Mouse (Mus musculus) hindbrain, embryonic 15.5 days (tissue): ENCODE measurements around the gene Chn1. TPM values are rescaled to one million over a fixed set of nuclear protein-coding genes. Genes with fewer than 3 reads are reported as not detected.
A peak's percentile ranks its signal among the peaks of the same experiment; 100 is the strongest.

Source experiments
- ATAC-seq: fragments of 200-750 bp; cut with Nextera tagmentation; 2 replicates; pipeline ENCODE4 v1.8.0; 2017; ENCODE audit warnings: low read depth, moderate number of reproducible peaks, moderate TSS enrichment; ENCODE audit not compliant: low FRiP score
- H3K27ac ChIP-seq: fragments of 300-500 bp; sonication (generic); replicated peaks from 2 replicates; pipeline ENCODE4 v1.5.1; 2015; ENCODE audit warnings: mild to moderate bottlenecking, inconsistent platforms
- H3K27me3 ChIP-seq: fragments of 300-500 bp; sonication (generic); 2 replicates; pipeline ENCODE4 v1.6.1; 2015; ENCODE audit warnings: control low read depth, inconsistent platforms
- H3K36me3 ChIP-seq: fragments of 300-500 bp; sonication (generic); 2 replicates; pipeline ENCODE4 v1.6.1; 2015; ENCODE audit warnings: control low read depth, inconsistent platforms
- H3K4me1 ChIP-seq: fragments of 300-500 bp; sonication (generic); replicated peaks from 2 replicates; pipeline ENCODE4 v1.6.1; 2015; ENCODE audit warnings: control low read depth, inconsistent platforms
- H3K4me2 ChIP-seq: fragments of 300-500 bp; sonication (generic); 2 replicates; pipeline ENCODE4 v1.6.1; 2015; ENCODE audit warnings: moderate library complexity, mild to moderate bottlenecking, inconsistent platforms
- H3K4me3 ChIP-seq: fragments of 300-500 bp; sonication (generic); 2 replicates; pipeline ENCODE4 v1.5.1; 2015; ENCODE audit warnings: mild to moderate bottlenecking, inconsistent platforms
- H3K9ac ChIP-seq: fragments of 300-500 bp; sonication (generic); 2 replicates; pipeline ENCODE4 v1.6.1; 2015; ENCODE audit warnings: inconsistent platforms
- H3K9me3 ChIP-seq: fragments of 300-500 bp; sonication (generic); 2 replicates; pipeline ENCODE4 v1.6.1; 2016; ENCODE audit warnings: control low read depth, inconsistent platforms
- WGBS: fragments of 180-500 bp; shearing (Covaris S2); methylation state at CpG from one replicate; pipeline ENCODE4 v1.1.7; 2015; 5-methylcytosine and 5-hydroxymethylcytosine counted together
- polyA plus RNA-seq: library from polyadenylated mRNA; unstranded; fragments of >200 nt; fragmentation: Nextera tagmentation; extraction: Ambion mirVana; gene quantifications from 2 replicates; pipeline ENCODE4 v1.2.1, GENCODE M21; 2015

The Chn1 gene
- polyA plus RNA-seq, 1 experiment from 2014 or later, result 97.5 TPM

DNA sequence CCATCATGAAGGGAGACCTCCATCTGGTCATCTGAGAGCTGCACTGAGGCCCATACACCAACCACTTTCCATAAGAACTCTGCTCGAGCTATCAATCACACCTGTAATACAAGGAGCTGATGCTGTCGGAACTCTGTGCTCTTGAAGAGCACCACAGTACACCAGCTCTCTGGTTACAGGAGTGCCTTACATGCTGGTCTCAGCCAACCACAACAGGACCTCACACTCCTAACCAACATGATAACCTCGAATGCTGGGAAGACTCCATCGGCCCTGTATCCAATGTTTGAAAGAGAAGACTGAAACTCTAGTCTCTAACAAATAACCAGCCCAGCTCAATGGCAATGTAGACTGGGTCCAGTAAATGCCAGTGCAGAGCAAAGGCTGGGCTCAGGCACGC, 159.7 kb downstream of the Chn1 start:
- Histone ChIP-seq H3K9me3 (no peaks in the 10 kb centered on the region), H3K27ac (no peak overlapping the region), H3K27me3 (no peaks in the 10 kb centered on the region), H3K9ac (no peak overlapping the region), H3K4me2 (no peak overlapping the region), H3K4me1 (no peaks in the 10 kb centered on the region), H3K36me3 (peaks cover 3% of the 10 kb centered on the region; the same call in 1 of the 2 replicates), H3K4me3 (no peak overlapping the region)
- ATAC-seq, result no peak
- 95% methylated on average over 5 of the region's 5 CpGs for WGBS

GRCm38 (mm10) chr2:73614303-73614702, 160.8 kb downstream of the Chn1 start:
- H3K4me3 ChIP-seq, result no peak overlapping the region
- H3K36me3 ChIP-seq, result peaks cover 3% of the 10 kb centered on the region; the same call in 1 of the 2 replicates
- no peak overlapping the region for H3K9ac ChIP-seq
- WGBS, result 97% methylated on average over 8 of the region's 8 CpGs
- no peaks in the 10 kb centered on the region for H3K4me1 ChIP-seq
- no peak overlapping the region for H3K4me2 ChIP-seq
- no peaks in the 10 kb centered on the region for H3K27me3 ChIP-seq
- H3K9me3 ChIP-seq, result no peaks in the 10 kb centered on the region
- ATAC-seq, result no peak
- H3K27ac ChIP-seq, result no peak overlapping the region

- Histone ChIP-seq H3K36me3 (peaks cover 3% of the 10 kb centered on the region; the same call in 1 of the 2 replicates), H3K9ac (no peak overlapping the region), H3K4me2 (no peak overlapping the region), H3K27me3 (no peaks in the 10 kb centered on the region), H3K9me3 (no peaks in the 10 kb centered on the region), H3K27ac (no peak overlapping the region), H3K4me1 (no peaks in the 10 kb centered on the region), H3K4me3 (no peak overlapping the region)
- 94% methylated on average over 7 of the region's 7 CpGs for WGBS
- ATAC-seq, result no peak
These were observed 162.2 kb downstream of the Chn1 start for GRCm38 (mm10) chr2:73612941-73613340.

DNA sequence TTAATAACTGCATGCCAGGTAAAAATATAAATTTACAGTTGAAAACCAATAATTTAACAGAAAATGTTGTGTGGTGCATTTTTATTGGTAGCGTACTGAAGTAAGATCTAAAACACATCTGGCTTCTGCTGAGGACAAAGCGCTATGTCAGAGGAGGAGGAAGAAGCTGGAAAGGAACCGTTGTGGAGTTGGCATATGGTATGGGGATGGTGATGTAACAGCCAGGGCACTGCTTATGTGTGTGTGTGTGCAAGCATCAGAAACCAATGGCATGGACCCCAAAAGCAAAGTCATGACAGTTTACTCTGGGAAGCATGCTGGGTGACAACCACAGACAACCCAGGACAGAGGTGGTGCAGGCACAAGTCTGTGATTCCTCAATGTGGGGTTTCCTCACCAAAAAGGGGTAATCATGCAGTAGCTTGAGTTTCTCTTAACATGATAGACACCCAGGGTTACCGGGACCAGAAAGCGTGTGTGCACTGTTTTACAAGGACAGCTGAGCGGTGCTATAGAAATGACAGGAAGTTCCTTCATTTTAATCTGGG, 162.7 kb downstream of the Chn1 start:
- WGBS, result 96% methylated on average over 6 of the region's 6 CpGs
- no peak for ATAC-seq
- peaks cover 3% of the 10 kb centered on the region; the same call in 1 of the 2 replicates for H3K36me3 ChIP-seq
- no peak overlapping the region for H3K9ac ChIP-seq
- no peak overlapping the region for H3K4me3 ChIP-seq
- H3K27me3 ChIP-seq, result no peaks in the 10 kb centered on the region
- no peaks in the 10 kb centered on the region for H3K4me1 ChIP-seq
- H3K9me3 ChIP-seq, result no peaks in the 10 kb centered on the region
- H3K27ac ChIP-seq, result no peak overlapping the region
- H3K4me2 ChIP-seq, result no peak overlapping the region

DNA sequence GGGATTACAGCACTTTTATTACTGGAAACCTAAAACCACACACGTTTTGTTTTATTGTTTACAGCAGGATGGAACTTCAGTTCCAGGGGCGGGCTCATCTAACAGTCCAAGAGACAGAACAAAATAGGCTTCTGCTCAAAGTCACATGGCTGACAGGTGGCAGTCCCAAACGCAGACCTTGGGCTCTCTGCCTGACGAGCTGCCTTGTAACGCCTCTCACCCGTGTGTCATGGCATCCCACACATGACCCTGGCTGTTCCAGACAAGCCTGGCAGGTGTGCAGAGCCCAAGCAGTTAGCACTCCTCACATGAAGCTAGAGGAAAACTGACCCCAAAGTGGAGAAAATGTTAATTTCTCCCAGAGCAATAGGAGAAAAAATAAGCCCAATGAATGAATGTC, 163.3 kb downstream of the Chn1 start:
- H3K36me3 ChIP-seq, result peaks cover 3% of the 10 kb centered on the region; the same call in 1 of the 2 replicates
- H3K27me3 ChIP-seq, result no peaks in the 10 kb centered on the region
- 86% methylated on average over 6 of the region's 6 CpGs for WGBS
- no peak for ATAC-seq
- H3K4me2 ChIP-seq, result no peak overlapping the region
- no peaks in the 10 kb centered on the region for H3K9me3 ChIP-seq
- H3K4me3 ChIP-seq, result no peak overlapping the region
- no peak overlapping the region for H3K9ac ChIP-seq
- no peak overlapping the region for H3K27ac ChIP-seq
- H3K4me1 ChIP-seq, result no peaks in the 10 kb centered on the region

- H3K9ac ChIP-seq, result no peak overlapping the region
- H3K27me3 ChIP-seq, result no peaks in the 10 kb centered on the region
- ATAC-seq, result no peak
- no peaks in the 10 kb centered on the region for H3K9me3 ChIP-seq
- H3K4me3 ChIP-seq, result no peak overlapping the region
- peaks cover 3% of the 10 kb centered on the region; the same call in 1 of the 2 replicates for H3K36me3 ChIP-seq
- peaks cover 7% of the 10 kb centered on the region for H3K4me1 ChIP-seq
- 92% methylated on average over 3 of the region's 3 CpGs for WGBS
- H3K27ac ChIP-seq, result no peak overlapping the region
- H3K4me2 ChIP-seq, result no peak overlapping the region
These were observed 165.4 kb downstream of the Chn1 start for GRCm38 (mm10) chr2:73609724-73610210.

- H3K9me3 ChIP-seq, result no peaks in the 10 kb centered on the region
- 81% methylated on average over 5 of the region's 5 CpGs for WGBS
- H3K9ac ChIP-seq, result no peak overlapping the region
- H3K4me1 ChIP-seq, result peaks cover 10% of the 10 kb centered on the region
- H3K27ac ChIP-seq, result no peak overlapping the region
- no peak overlapping the region for H3K4me3 ChIP-seq
- H3K4me2 ChIP-seq, result no peak overlapping the region
- ATAC-seq, result no peak
- H3K27me3 ChIP-seq, result no peaks in the 10 kb centered on the region
- peaks cover 3% of the 10 kb centered on the region; the same call in 1 of the 2 replicates for H3K36me3 ChIP-seq
These were observed 166.0 kb downstream of the Chn1 start for GRCm38 (mm10) chr2:73609067-73609723.

DNA sequence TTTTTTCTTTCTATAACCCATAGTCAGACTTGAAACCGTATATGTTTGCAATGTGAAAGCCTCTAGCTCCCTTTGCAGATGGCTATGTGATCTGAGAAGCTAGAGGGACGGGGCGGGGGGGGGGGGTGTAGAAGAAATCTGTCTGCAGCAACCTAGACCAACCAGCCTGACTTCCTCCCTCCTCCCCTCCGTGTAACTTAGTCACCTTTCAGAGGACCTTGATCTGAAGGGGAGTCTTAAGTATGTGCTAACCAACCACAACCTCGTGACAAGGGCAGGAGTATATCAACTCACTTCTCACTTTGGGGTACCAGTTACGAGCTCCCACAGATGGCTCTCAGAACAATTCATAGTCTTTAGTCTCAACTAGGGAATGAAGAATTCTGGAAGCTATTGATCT, 166.8 kb downstream of the Chn1 start:
- no peak overlapping the region for H3K4me3 ChIP-seq
- WGBS, result 89% methylated on average over 6 of the region's 6 CpGs

DNA sequence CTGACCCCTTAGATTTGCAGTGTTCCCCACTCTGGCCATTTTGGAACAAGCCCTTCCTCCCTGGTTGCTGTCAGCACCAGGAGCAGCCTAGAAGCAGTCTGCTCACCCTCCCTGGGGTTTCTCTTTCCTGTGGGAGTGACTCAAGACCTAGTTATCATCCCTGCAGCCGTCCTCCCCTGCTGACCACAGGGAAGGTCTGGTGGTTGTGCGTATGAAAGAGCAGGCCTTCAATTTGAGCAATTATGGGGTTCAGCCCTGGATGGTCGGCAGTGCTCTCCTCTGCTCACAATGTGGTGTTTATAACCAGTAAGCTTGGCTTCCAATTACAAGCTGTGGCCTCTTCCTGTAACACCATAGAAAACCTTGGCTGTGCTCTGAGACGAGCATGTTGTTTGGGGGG, 167.5 kb downstream of the Chn1 start:
- Histone ChIP-seq H3K4me1 (peaks cover 10% of the 10 kb centered on the region), H3K36me3 (peaks cover 3% of the 10 kb centered on the region; the same call in 1 of the 2 replicates), H3K9me3 (no peaks in the 10 kb centered on the region), H3K4me2 (no peak overlapping the region), H3K27me3 (no peaks in the 10 kb centered on the region), H3K4me3 (no peak overlapping the region), H3K9ac (no peak overlapping the region), H3K27ac (no peak overlapping the region)
- ATAC-seq, result no peak
- WGBS, result 60% methylated on average over 4 of the region's 4 CpGs

More for the DNA sequence above, 166.8 kb downstream of the Chn1 start:
- Histone ChIP-seq H3K36me3 (peaks cover 3% of the 10 kb centered on the region; the same call in 1 of the 2 replicates), H3K4me1 (peaks cover 10% of the 10 kb centered on the region), H3K27me3 (no peaks in the 10 kb centered on the region), H3K27ac (no peak overlapping the region), H3K4me2 (no peak overlapping the region), H3K9ac (no peak overlapping the region), H3K9me3 (no peaks in the 10 kb centered on the region)
- no peak for ATAC-seq

GRCm38 (mm10) chr2:73607146-73607545, 168.0 kb downstream of the Chn1 start:
- no peak overlapping the region for H3K27ac ChIP-seq
- no peaks in the 10 kb centered on the region for H3K27me3 ChIP-seq
- H3K9me3 ChIP-seq, result no peaks in the 10 kb centered on the region
- H3K4me3 ChIP-seq, result no peak overlapping the region
- 72% methylated on average over 2 of the region's 2 CpGs for WGBS
- peaks cover 10% of the 10 kb centered on the region for H3K4me1 ChIP-seq
- H3K9ac ChIP-seq, result no peak overlapping the region
- peaks cover 3% of the 10 kb centered on the region; the same call in 1 of the 2 replicates for H3K36me3 ChIP-seq
- no peak overlapping the region for H3K4me2 ChIP-seq
- no peak for ATAC-seq

GRCm38 (mm10) chr2:73606616-73607015, 168.5 kb downstream of the Chn1 start:
- Histone ChIP-seq H3K4me1 (peaks cover 10% of the 10 kb centered on the region), H3K36me3 (no peaks in the 10 kb centered on the region), H3K27ac (no peak overlapping the region), H3K27me3 (no peaks in the 10 kb centered on the region), H3K9ac (no peak overlapping the region), H3K9me3 (no peaks in the 10 kb centered on the region), H3K4me2 (no peak overlapping the region), H3K4me3 (no peak overlapping the region)
- WGBS, result 93% methylated on average over 6 of the region's 6 CpGs
- no peak for ATAC-seq

GRCm38 (mm10) chr2:73605077-73605476, 170.1 kb downstream of the Chn1 start:
- no peak overlapping the region for H3K4me3 ChIP-seq
- 43% methylated on average over 8 of the region's 8 CpGs for WGBS
- H3K36me3 ChIP-seq, result no peaks in the 10 kb centered on the region
- H3K27me3 ChIP-seq, result no peaks in the 10 kb centered on the region
- ATAC-seq, result peak; percentile 49
- H3K9ac ChIP-seq, result no peak overlapping the region
- peaks cover 10% of the 10 kb centered on the region for H3K4me1 ChIP-seq
- H3K27ac ChIP-seq, result peak overlapping the region; percentile 53; the same call in 1 of the 2 replicates
- H3K4me2 ChIP-seq, result no peak overlapping the region
- no peaks in the 10 kb centered on the region for H3K9me3 ChIP-seq
